Mouse (Mus musculus) erythroblast, embryonic 14.5 days (primary cell): ENCODE results near the gene Cd276. TPM values are rescaled to one million over a fixed set of nuclear protein-coding genes. Genes with fewer than 3 reads are reported as not detected.

Source experiments
- H3K27me3 ChIP-seq: 2 replicates; pipeline ENCODE4 v1.6.1; 2012; ENCODE audit warnings: inconsistent platforms; ENCODE audit not compliant: control insufficient read depth
- H3K36me3 ChIP-seq: 2 replicates; pipeline ENCODE4 v1.6.1; 2012; ENCODE audit warnings: mild to moderate bottlenecking, inconsistent platforms; ENCODE audit not compliant: control insufficient read depth
- H3K4me1 ChIP-seq: 2 replicates; pipeline ENCODE4 v1.6.1; 2012; ENCODE audit warnings: inconsistent platforms; ENCODE audit not compliant: control insufficient read depth
- H3K4me3 ChIP-seq: replicated peaks from 2 replicates; pipeline ENCODE3; 2012; ENCODE audit warnings: moderate library complexity, mild to moderate bottlenecking, inconsistent platforms
- H3K9me3 ChIP-seq: 2 replicates; pipeline ENCODE4 v1.6.1; 2012; ENCODE audit warnings: low read length, inconsistent platforms, mixed read lengths; ENCODE audit not compliant: control insufficient read depth
- GATA1 ChIP-seq: IDR thresholded peaks from 2 replicates; pipeline ENCODE4 v1.6.1; 2012; ENCODE audit warnings: low read length, inconsistent platforms, mixed read lengths
- TAL1 ChIP-seq: IDR thresholded peaks from 3 replicates; pipeline ENCODE4 v1.6.1; 2012; ENCODE audit warnings: low read length, inconsistent platforms, mixed read lengths
- polyA plus RNA-seq: library from polyadenylated mRNA; stranded (reverse); fragments of >175 nt; gene quantifications from 2 replicates; pipeline ENCODE4 v1.2.3, GENCODE M21; 2012

The Cd276 gene
- polyA plus RNA-seq, 1 experiment, result not detected

- H3K9me3 ChIP-seq, result no peaks in the 10 kb centered on the region
- peaks cover 4% of the 10 kb centered on the region; the same call in 1 of the 2 replicates for H3K36me3 ChIP-seq
- H3K27me3 ChIP-seq, result no peaks in the 10 kb centered on the region
- TF ChIP-seq GATA1 (no peak), TAL1 (no peak)
- H3K4me1 ChIP-seq, result peaks cover 3% of the 10 kb centered on the region
- H3K4me3 ChIP-seq, result no peak overlapping the region
Observed at GRCm38 (mm10) chr9:58539886-58540285, 15.4 kb downstream of the Cd276 start.

GRCm38 (mm10) chr9:58537774-58538173 lies 17.5 kb downstream of the Cd276 start:
- Histone ChIP-seq H3K27me3 (no peaks in the 10 kb centered on the region), H3K36me3 (peaks cover 4% of the 10 kb centered on the region; the same call in 1 of the 2 replicates), H3K4me1 (peaks cover 3% of the 10 kb centered on the region), H3K4me3 (no peak overlapping the region), H3K9me3 (no peaks in the 10 kb centered on the region)
- TF ChIP-seq GATA1 (no peak), TAL1 (no peak)

- Histone ChIP-seq H3K4me3 (no peak overlapping the region), H3K36me3 (peaks cover 4% of the 10 kb centered on the region; the same call in 1 of the 2 replicates), H3K27me3 (no peaks in the 10 kb centered on the region), H3K9me3 (no peaks in the 10 kb centered on the region), H3K4me1 (no peaks in the 10 kb centered on the region; the same call in none of the 2 replicates)
- TF ChIP-seq TAL1, result no peak
Observed at GRCm38 (mm10) chr9:58535447-58536134, 19.6 kb downstream of the Cd276 start.

- Histone ChIP-seq H3K9me3 (no peaks in the 10 kb centered on the region), H3K4me3 (no peak overlapping the region), H3K4me1 (no peaks in the 10 kb centered on the region; the same call in 1 of the 2 replicates), H3K36me3 (peaks cover 4% of the 10 kb centered on the region; the same call in 1 of the 2 replicates), H3K27me3 (no peaks in the 10 kb centered on the region)
- TF ChIP-seq TAL1 (no peak), GATA1 (no peak)
Observed at GRCm38 (mm10) chr9:58534766-58535165, 20.5 kb downstream of the Cd276 start.

GRCm38 (mm10) chr9:58533322-58533721 lies 21.9 kb downstream of the Cd276 start:
- no peaks in the 10 kb centered on the region; the same call in 1 of the 2 replicates for H3K4me1 ChIP-seq
- TF ChIP-seq GATA1, result no peak
- TF ChIP-seq TAL1, result no peak
- H3K9me3 ChIP-seq, result no peaks in the 10 kb centered on the region
- no peaks in the 10 kb centered on the region for H3K27me3 ChIP-seq
- H3K4me3 ChIP-seq, result no peak overlapping the region
- peaks cover 4% of the 10 kb centered on the region; the same call in 1 of the 2 replicates for H3K36me3 ChIP-seq

GRCm38 (mm10) chr9:58532236-58532635 lies 23.0 kb downstream of the Cd276 start:
- H3K4me3 ChIP-seq, result no peak overlapping the region
- H3K9me3 ChIP-seq, result no peaks in the 10 kb centered on the region
- H3K36me3 ChIP-seq, result peaks cover 4% of the 10 kb centered on the region; the same call in 1 of the 2 replicates
- no peaks in the 10 kb centered on the region for H3K27me3 ChIP-seq
- H3K4me1 ChIP-seq, result no peaks in the 10 kb centered on the region; the same call in 1 of the 2 replicates
- TF ChIP-seq TAL1 (no peak), GATA1 (no peak)

- Histone ChIP-seq H3K27me3 (no peaks in the 10 kb centered on the region), H3K4me1 (no peaks in the 10 kb centered on the region), H3K9me3 (no peaks in the 10 kb centered on the region), H3K36me3 (no peaks in the 10 kb centered on the region; the same call in 1 of the 2 replicates), H3K4me3 (no peak overlapping the region)
- TF ChIP-seq GATA1, result no peak
- no peak for TF ChIP-seq TAL1
Observed at GRCm38 (mm10) chr9:58530407-58530806, 24.8 kb downstream of the Cd276 start.

GRCm38 (mm10) chr9:58527841-58528240 lies 27.4 kb downstream of the Cd276 start:
- Histone ChIP-seq H3K4me1 (no peaks in the 10 kb centered on the region), H3K9me3 (no peaks in the 10 kb centered on the region), H3K36me3 (no peaks in the 10 kb centered on the region; the same call in 1 of the 2 replicates), H3K4me3 (no peak overlapping the region), H3K27me3 (no peaks in the 10 kb centered on the region)
- TF ChIP-seq GATA1 (no peak), TAL1 (no peak)

GRCm38 (mm10) chr9:58525108-58525507 lies 30.1 kb downstream of the Cd276 start:
- H3K27me3 ChIP-seq, result no peaks in the 10 kb centered on the region
- no peaks in the 10 kb centered on the region for H3K9me3 ChIP-seq
- no peaks in the 10 kb centered on the region for H3K4me1 ChIP-seq
- TF ChIP-seq GATA1 (no peak), TAL1 (no peak)
- no peaks in the 10 kb centered on the region for H3K36me3 ChIP-seq
- H3K4me3 ChIP-seq, result no peak overlapping the region
